Mouse (Mus musculus): ENCODE data around the gene Prkaa2. TPM values are rescaled to one million over a fixed set of nuclear protein-coding genes. Genes with fewer than 3 reads are reported as not detected.

Prkaa2 gene
- total RNA-seq, 2 experiments from 2014 or later, result 31.0 to 35.7 TPM

DNA sequence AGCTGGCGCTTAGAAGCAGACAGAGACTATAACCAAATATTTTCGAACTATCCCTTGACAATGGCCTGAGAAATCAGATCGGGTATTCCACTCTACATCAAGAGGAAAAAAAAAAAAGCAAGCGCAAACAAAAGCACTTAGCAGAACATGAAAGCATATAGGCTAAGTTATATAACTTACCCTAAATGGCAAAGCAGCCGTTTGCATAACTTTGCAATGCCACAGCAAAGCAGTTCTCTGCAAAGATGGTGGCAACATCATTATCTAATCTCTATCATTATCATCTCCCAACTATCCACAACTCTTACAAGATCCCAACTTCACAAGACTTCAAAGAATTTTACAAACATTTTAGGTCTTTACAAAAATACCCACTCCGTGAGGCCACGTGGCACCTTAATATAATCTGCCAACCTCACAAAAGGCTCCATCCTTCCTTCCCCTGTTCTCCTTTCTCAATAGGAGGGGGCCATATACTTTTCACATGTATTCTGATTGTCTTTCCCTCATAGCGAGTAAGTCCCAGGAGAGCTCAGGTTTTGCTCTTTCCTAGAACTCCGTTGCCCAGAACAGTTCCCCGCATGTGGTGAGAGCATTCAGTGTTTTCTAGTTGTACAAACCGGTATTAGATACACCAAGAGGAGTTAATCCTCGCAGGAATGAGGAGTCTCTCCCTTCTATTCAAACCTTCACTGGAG is 1.6 kb downstream of the Prkaa2 start:
- intact Hi-C loops (cut with DNase I), result loop anchor here (5.0 kb wide), 1 partner anchor 71 kb away; no protein-coding TSS in a partner anchor

GRCm38 (mm10) chr4:105104099-105104872 is 5.4 kb downstream of the Prkaa2 start:
- no peak overlapping the region for H3K4me3 ChIP-seq
- intact Hi-C loops (cut with DNase I), result no loop called here
- no peak for TF ChIP-seq CTCF (IDR thresholded peaks at IDR 0.05)
- DNase-seq (ENCODE audit: extremely low spot score in 1 of 2, low spot score in 2 of 2), result no peak
- H3K27ac ChIP-seq, result no peak overlapping the region

More for the DNA sequence above, 1.6 kb downstream of the Prkaa2 start:
- DNase-seq (ENCODE audit: extremely low spot score in 1 of 2, low spot score in 2 of 2), result no peak
- H3K4me3 ChIP-seq, result peak overlapping the region; percentile 95
- no peak for TF ChIP-seq CTCF (IDR thresholded peaks at IDR 0.05)
- H3K27ac ChIP-seq, result peak overlapping the region; percentile 99

DNA sequence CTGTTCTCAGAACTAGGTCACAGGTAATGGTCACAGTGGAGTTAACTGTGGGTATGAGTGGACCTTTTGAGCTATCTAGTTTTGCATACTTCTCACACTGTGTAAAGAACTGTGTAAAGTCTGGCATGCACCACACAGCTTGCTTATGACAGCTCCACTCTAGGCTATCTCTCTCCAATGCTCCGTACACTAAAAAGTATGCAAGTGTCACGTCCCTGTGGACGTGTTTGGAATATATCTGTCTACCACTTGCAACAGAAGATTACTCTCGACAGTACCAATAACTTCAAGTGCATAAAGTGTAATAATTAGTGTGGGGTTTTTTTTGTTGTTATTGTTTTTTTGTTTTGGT is 8.4 kb downstream of the Prkaa2 start:
- TF ChIP-seq CTCF (IDR thresholded peaks at IDR 0.05), result no peak
- H3K27ac ChIP-seq, result peak overlapping the region; percentile 32
- intact Hi-C loops (cut with DNase I), result no loop called here
- no peak overlapping the region for H3K4me3 ChIP-seq
- no peak for DNase-seq (ENCODE audit: extremely low spot score in 1 of 2, low spot score in 2 of 2)

GRCm38 (mm10) chr4:105100508-105101336 is 9.0 kb downstream of the Prkaa2 start:
- no peak for TF ChIP-seq CTCF (IDR thresholded peaks at IDR 0.05)
- DNase-seq (ENCODE audit: extremely low spot score in 1 of 2, low spot score in 2 of 2), result no peak
- Histone ChIP-seq H3K4me3 (no peak overlapping the region), H3K27ac (peak overlapping the region; percentile 32)
- intact Hi-C loops (cut with DNase I), result no loop called here

- intact Hi-C loops (cut with DNase I), result no loop called here
- no peak overlapping the region for H3K27ac ChIP-seq
- H3K4me3 ChIP-seq, result no peak overlapping the region
- TF ChIP-seq CTCF (IDR thresholded peaks at IDR 0.05), result no peak
- DNase-seq (ENCODE audit: extremely low spot score in 1 of 2, low spot score in 2 of 2), result no peak
These were observed 11.0 kb downstream of the Prkaa2 start for GRCm38 (mm10) chr4:105098660-105099059.

GRCm38 (mm10) chr4:105098158-105098557 is 11.5 kb downstream of the Prkaa2 start:
- Histone ChIP-seq H3K27ac (no peak overlapping the region), H3K4me3 (no peak overlapping the region)
- no peak for TF ChIP-seq CTCF (IDR thresholded peaks at IDR 0.05)
- intact Hi-C loops (cut with DNase I), result no loop called here
- no peak for DNase-seq (ENCODE audit: extremely low spot score in 1 of 2, low spot score in 2 of 2)

DNA sequence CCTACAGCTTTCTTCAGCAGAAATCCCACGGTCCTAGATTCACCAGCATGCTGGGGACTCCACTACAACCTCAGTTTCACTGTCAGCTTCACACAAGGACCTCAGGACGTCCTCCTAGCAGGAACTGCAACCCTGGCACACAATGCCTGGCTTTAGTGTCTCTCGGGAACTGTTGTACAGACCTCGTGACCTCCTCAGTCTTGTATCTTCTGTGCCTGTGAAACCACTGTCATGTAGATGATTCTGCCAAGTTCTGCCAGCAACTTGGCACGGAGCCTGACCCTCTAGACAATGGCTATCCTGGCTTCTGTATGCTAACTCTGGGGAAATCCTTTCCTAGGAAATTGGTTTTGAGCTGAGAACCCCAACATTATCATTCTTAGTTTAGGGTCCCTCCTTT is 14.4 kb downstream of the Prkaa2 start:
- no peak overlapping the region for H3K27ac ChIP-seq
- no peak for DNase-seq (ENCODE audit: extremely low spot score in 1 of 2, low spot score in 2 of 2)
- no peak overlapping the region for H3K4me3 ChIP-seq
- intact Hi-C loops (cut with DNase I), result no loop called here
- TF ChIP-seq CTCF (IDR thresholded peaks at IDR 0.05), result no peak

- H3K4me3 ChIP-seq, result no peak overlapping the region
- TF ChIP-seq CTCF (IDR thresholded peaks at IDR 0.05), result no peak
- intact Hi-C loops (cut with DNase I), result no loop called here
- DNase-seq (ENCODE audit: extremely low spot score in 1 of 2, low spot score in 2 of 2), result no peak
- no peak overlapping the region for H3K27ac ChIP-seq
These were observed 15.7 kb downstream of the Prkaa2 start for GRCm38 (mm10) chr4:105093951-105094350.

GRCm38 (mm10) chr4:105090417-105090816 is 19.3 kb downstream of the Prkaa2 start:
- Histone ChIP-seq H3K4me3 (no peak overlapping the region), H3K27ac (no peak overlapping the region)
- intact Hi-C loops (cut with DNase I), result no loop called here
- TF ChIP-seq CTCF (IDR thresholded peaks at IDR 0.05), result no peak
- no peak for DNase-seq (ENCODE audit: extremely low spot score in 1 of 2, low spot score in 2 of 2)

DNA sequence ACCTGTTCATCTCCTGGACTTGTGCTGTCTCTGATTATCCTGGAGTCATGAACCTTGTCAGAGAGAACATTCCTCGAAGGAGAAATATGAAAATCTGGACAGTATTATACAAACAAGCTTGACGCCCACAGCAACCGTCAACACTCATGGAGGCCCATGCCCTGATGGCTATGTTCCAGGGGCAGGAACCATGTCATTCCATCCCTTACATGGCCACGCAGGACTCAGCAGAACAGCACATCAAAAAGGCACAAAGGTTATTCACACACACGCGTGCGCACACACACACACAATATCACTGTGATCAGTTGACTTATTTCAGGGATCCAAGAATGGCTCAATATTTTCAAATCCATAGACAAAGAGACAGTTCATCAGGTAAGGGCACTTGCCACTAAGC is 20.3 kb downstream of the Prkaa2 start:
- Histone ChIP-seq H3K4me3 (no peak overlapping the region), H3K27ac (no peak overlapping the region)
- intact Hi-C loops (cut with DNase I), result no loop called here
- DNase-seq (ENCODE audit: extremely low spot score in 1 of 2, low spot score in 2 of 2), result no peak
- no peak for TF ChIP-seq CTCF (IDR thresholded peaks at IDR 0.05)

GRCm38 (mm10) chr4:105088671-105089070 is 21.0 kb downstream of the Prkaa2 start:
- no peak overlapping the region for H3K27ac ChIP-seq
- DNase-seq (ENCODE audit: extremely low spot score in 1 of 2, low spot score in 2 of 2), result no peak
- TF ChIP-seq CTCF (IDR thresholded peaks at IDR 0.05), result no peak
- intact Hi-C loops (cut with DNase I), result no loop called here
- H3K4me3 ChIP-seq, result no peak overlapping the region

GRCm38 (mm10) chr4:105076152-105076551 is 33.5 kb downstream of the Prkaa2 start:
- Histone ChIP-seq H3K27ac (no peak overlapping the region), H3K4me3 (no peak overlapping the region)
- intact Hi-C loops (cut with DNase I), result no loop called here
- TF ChIP-seq CTCF (IDR thresholded peaks at IDR 0.05), result no peak
- no peak for DNase-seq (ENCODE audit: extremely low spot score in 1 of 2, low spot score in 2 of 2)
